Mouse (Mus musculus) midbrain, embryonic 15.5 days (tissue): ENCODE measurements around the gene Sun1. TPM values are rescaled to one million over a fixed set of nuclear protein-coding genes. Genes with fewer than 3 reads are reported as not detected.

ENCODE experiments used
- ATAC-seq: fragments of 200-750 bp; cut with Nextera tagmentation; replicated peaks from 2 replicates; pipeline ENCODE4 v1.8.0; 2017; ENCODE audit warnings: moderate TSS enrichment
- H3K27ac ChIP-seq: fragments of 300-500 bp; sonication (generic); 2 replicates; pipeline ENCODE4 v1.5.1; 2015; ENCODE audit warnings: mild to moderate bottlenecking, inconsistent platforms
- H3K27me3 ChIP-seq: fragments of 300-500 bp; sonication (generic); replicated peaks from 2 replicates; pipeline ENCODE4 v1.6.1; 2015; ENCODE audit warnings: inconsistent platforms
- H3K36me3 ChIP-seq: fragments of 300-500 bp; sonication (generic); replicated peaks from 2 replicates; pipeline ENCODE4 v1.6.1; 2015; ENCODE audit warnings: inconsistent platforms
- H3K4me1 ChIP-seq: fragments of 300-500 bp; sonication (generic); 2 replicates; pipeline ENCODE4 v1.6.1; 2015; ENCODE audit warnings: inconsistent platforms
- H3K4me2 ChIP-seq: fragments of 300-500 bp; sonication (generic); 2 replicates; pipeline ENCODE4 v1.6.1; 2015; ENCODE audit warnings: inconsistent platforms, mild to moderate bottlenecking, moderate library complexity
- H3K4me3 ChIP-seq: fragments of 300-500 bp; sonication (generic); 2 replicates; pipeline ENCODE4 v1.5.1; 2015; ENCODE audit warnings: mild to moderate bottlenecking, inconsistent platforms
- H3K9ac ChIP-seq: fragments of 300-500 bp; sonication (generic); 2 replicates; pipeline ENCODE4 v1.6.1; 2015; ENCODE audit warnings: mild to moderate bottlenecking, inconsistent platforms
- H3K9me3 ChIP-seq: fragments of 300-500 bp; sonication (generic); 2 replicates; pipeline ENCODE4 v1.6.1; 2016; ENCODE audit warnings: inconsistent platforms
- WGBS: fragments of 180-500 bp; shearing (Covaris S2); methylation state at CpG from one replicate; pipeline ENCODE4 v1.1.7; 2015; ENCODE audit warnings: mixed read lengths; 5-methylcytosine and 5-hydroxymethylcytosine counted together
- polyA plus RNA-seq: library from polyadenylated mRNA; unstranded; fragments of >200 nt; fragmentation: Nextera tagmentation; extraction: Ambion mirVana; gene quantifications from 2 replicates; pipeline ENCODE4 v1.2.1, GENCODE M21; 2015

Gene Sun1
- polyA plus RNA-seq, 1 experiment from 2014 or later, result 54.3 TPM

GRCm38 (mm10) chr5:139281373-139282112 is 81.1 kb downstream of the Sun1 start:
- H3K4me1 ChIP-seq, result 0 out of 2 replicates have a peak, but pooled peaks cover 2% of the 10 kb centered on the region
- no peaks in the 10 kb centered on the region for H3K27me3 ChIP-seq
- H3K36me3 ChIP-seq, result no peaks in the 10 kb centered on the region
- ATAC-seq, result no peak
- no peak overlapping the region for H3K27ac ChIP-seq
- WGBS, result 62% methylated on average over 10 of the region's 11 CpGs
- no peak overlapping the region for H3K4me3 ChIP-seq
- no peak overlapping the region for H3K9ac ChIP-seq
- H3K4me2 ChIP-seq, result no peak overlapping the region
- H3K9me3 ChIP-seq, result no peaks in the 10 kb centered on the region

GRCm38 (mm10) chr5:139282191-139282590 is 81.8 kb downstream of the Sun1 start:
- H3K4me1 ChIP-seq, result 0 out of 2 replicates have a peak, but pooled peaks cover 2% of the 10 kb centered on the region
- peak; percentile 51; the same call in 1 of the 2 replicates for ATAC-seq
- no peaks in the 10 kb centered on the region for H3K27me3 ChIP-seq
- no peak overlapping the region for H3K4me3 ChIP-seq
- no peak overlapping the region for H3K9ac ChIP-seq
- no peak overlapping the region for H3K27ac ChIP-seq
- H3K9me3 ChIP-seq, result no peaks in the 10 kb centered on the region
- no peaks in the 10 kb centered on the region for H3K36me3 ChIP-seq
- 5% methylated on average over 15 of the region's 15 CpGs for WGBS
- no peak overlapping the region for H3K4me2 ChIP-seq

GRCm38 (mm10) chr5:139283460-139284180 is 83.2 kb downstream of the Sun1 start:
- no peaks in the 10 kb centered on the region for H3K36me3 ChIP-seq
- 0 out of 2 replicates have a peak, but pooled peaks cover 2% of the 10 kb centered on the region for H3K4me1 ChIP-seq
- ATAC-seq, result no peak
- WGBS, result 92% methylated on average over 14 of the region's 14 CpGs
- no peak overlapping the region for H3K27ac ChIP-seq
- no peak overlapping the region for H3K4me3 ChIP-seq
- H3K4me2 ChIP-seq, result no peak overlapping the region
- H3K9me3 ChIP-seq, result no peaks in the 10 kb centered on the region
- H3K27me3 ChIP-seq, result no peaks in the 10 kb centered on the region
- no peak overlapping the region for H3K9ac ChIP-seq

GRCm38 (mm10) chr5:139285383-139286067 is 85.1 kb downstream of the Sun1 start:
- H3K27me3 ChIP-seq, result no peaks in the 10 kb centered on the region
- no peaks in the 10 kb centered on the region for H3K36me3 ChIP-seq
- no peak overlapping the region for H3K4me3 ChIP-seq
- H3K4me2 ChIP-seq, result no peak overlapping the region
- H3K9me3 ChIP-seq, result no peaks in the 10 kb centered on the region
- H3K9ac ChIP-seq, result no peak overlapping the region
- 0 out of 2 replicates have a peak, but pooled peaks cover 2% of the 10 kb centered on the region for H3K4me1 ChIP-seq
- WGBS, result 50% methylated on average over 8 of the region's 8 CpGs
- no peak for ATAC-seq
- no peak overlapping the region for H3K27ac ChIP-seq

GRCm38 (mm10) chr5:139286142-139286941 is 85.9 kb downstream of the Sun1 start:
- no peak overlapping the region for H3K4me3 ChIP-seq
- 72% methylated on average over 14 of the region's 14 CpGs for WGBS
- no peak overlapping the region for H3K9ac ChIP-seq
- ATAC-seq, result no peak
- H3K9me3 ChIP-seq, result no peaks in the 10 kb centered on the region
- no peak overlapping the region for H3K27ac ChIP-seq
- no peak overlapping the region for H3K4me2 ChIP-seq
- 0 out of 2 replicates have a peak, but pooled peaks cover 2% of the 10 kb centered on the region for H3K4me1 ChIP-seq
- H3K27me3 ChIP-seq, result no peaks in the 10 kb centered on the region
- H3K36me3 ChIP-seq, result no peaks in the 10 kb centered on the region

- H3K4me3 ChIP-seq, result no peak overlapping the region
- WGBS, result 94% methylated on average over 5 of the region's 5 CpGs
- no peaks in the 10 kb centered on the region for H3K27me3 ChIP-seq
- no peaks in the 10 kb centered on the region for H3K9me3 ChIP-seq
- ATAC-seq, result no peak
- no peak overlapping the region for H3K9ac ChIP-seq
- H3K4me2 ChIP-seq, result no peak overlapping the region
- no peak overlapping the region for H3K27ac ChIP-seq
- 0 out of 2 replicates have a peak, but pooled peaks cover 2% of the 10 kb centered on the region for H3K4me1 ChIP-seq
- H3K36me3 ChIP-seq, result no peaks in the 10 kb centered on the region
Observed at GRCm38 (mm10) chr5:139287099-139287498, 86.7 kb downstream of the Sun1 start.

GRCm38 (mm10) chr5:139287787-139288186 is 87.3 kb downstream of the Sun1 start:
- no peaks in the 10 kb centered on the region for H3K36me3 ChIP-seq
- no peaks in the 10 kb centered on the region for H3K9me3 ChIP-seq
- no peak overlapping the region for H3K9ac ChIP-seq
- no peak overlapping the region for H3K4me3 ChIP-seq
- WGBS, result 91% methylated on average over 4 of the region's 4 CpGs
- no peaks in the 10 kb centered on the region for H3K4me1 ChIP-seq
- no peak for ATAC-seq
- H3K4me2 ChIP-seq, result no peak overlapping the region
- no peaks in the 10 kb centered on the region for H3K27me3 ChIP-seq
- no peak overlapping the region for H3K27ac ChIP-seq

- H3K9me3 ChIP-seq, result no peaks in the 10 kb centered on the region
- H3K4me3 ChIP-seq, result no peak overlapping the region
- ATAC-seq, result no peak
- no peak overlapping the region for H3K4me2 ChIP-seq
- WGBS, result 76% methylated on average over 4 of the region's 4 CpGs
- no peaks in the 10 kb centered on the region for H3K27me3 ChIP-seq
- no peak overlapping the region for H3K27ac ChIP-seq
- H3K9ac ChIP-seq, result no peak overlapping the region
- H3K4me1 ChIP-seq, result no peaks in the 10 kb centered on the region
- no peaks in the 10 kb centered on the region for H3K36me3 ChIP-seq
Observed at GRCm38 (mm10) chr5:139288591-139288990, 88.2 kb downstream of the Sun1 start.

GRCm38 (mm10) chr5:139290467-139291259 is 90.2 kb downstream of the Sun1 start:
- H3K27ac ChIP-seq, result no peak overlapping the region
- 89% methylated on average over 12 of the region's 12 CpGs for WGBS
- no peak for ATAC-seq

GRCm38 (mm10) chr5:139291811-139292560 is 91.5 kb downstream of the Sun1 start:
- no peak overlapping the region for H3K9ac ChIP-seq
- no peaks in the 10 kb centered on the region for H3K4me1 ChIP-seq
- no peaks in the 10 kb centered on the region for H3K27me3 ChIP-seq
- no peak overlapping the region for H3K4me2 ChIP-seq
- no peak for ATAC-seq
- H3K36me3 ChIP-seq, result 0 out of 2 replicates have a peak, but pooled peaks cover 2% of the 10 kb centered on the region
- no peak overlapping the region for H3K4me3 ChIP-seq
- no peaks in the 10 kb centered on the region for H3K9me3 ChIP-seq
- 68% methylated on average over 6 of the region's 6 CpGs for WGBS
- no peak overlapping the region for H3K27ac ChIP-seq

More at GRCm38 (mm10) chr5:139290467-139291259, 90.2 kb downstream of the Sun1 start:
- H3K4me1 ChIP-seq, result no peaks in the 10 kb centered on the region
- no peak overlapping the region for H3K4me3 ChIP-seq
- no peaks in the 10 kb centered on the region for H3K27me3 ChIP-seq
- H3K36me3 ChIP-seq, result 0 out of 2 replicates have a peak, but pooled peaks cover 2% of the 10 kb centered on the region
- H3K4me2 ChIP-seq, result no peak overlapping the region
- no peak overlapping the region for H3K9ac ChIP-seq
- no peaks in the 10 kb centered on the region for H3K9me3 ChIP-seq
